In genomic region chr1:181860659-181861058, GRCm38 (mm10) we compare ENCODE assay signal across 8 mouse cellular contexts. TPM values are rescaled to one million over a fixed set of nuclear protein-coding genes. Genes with fewer than 3 reads are reported as not detected.
DNase-seq lines count a peak whose midpoint lies in the region; ATAC-seq and TF ChIP-seq lines count a peak whose summit lies in the region.

No protein-coding gene starts in this region.

- peak overlapping the region; percentile 36; the same call in 1 of the 2 replicates for H3K27ac ChIP-seq in heart, embryonic 13.5 days (replicated peaks)
- peak overlapping the region; percentile 72 for H3K27ac ChIP-seq in limb, embryonic 10.5 days
- no peak overlapping the region for H3K27ac ChIP-seq in midbrain, postnatal 0 days (ENCODE audit: low read depth, low read length)

- no peak overlapping the region for H3K9ac ChIP-seq in heart, embryonic 13.5 days
- H3K9ac ChIP-seq in midbrain, postnatal 0 days (replicated peaks; ENCODE audit: low read length, poor library complexity, severe bottlenecking): no peak overlapping the region

- H3K36me3 ChIP-seq in heart, embryonic 13.5 days: no peaks in the 10 kb centered on the region
- H3K36me3 ChIP-seq in limb, embryonic 10.5 days: no peaks in the 10 kb centered on the region
- no peaks in the 10 kb centered on the region for H3K36me3 ChIP-seq in midbrain, postnatal 0 days (ENCODE audit: insufficient read depth, low read length)

- DNase-seq in left cerebral cortex, postnatal 4 days: peak; percentile 28
- no peak for DNase-seq in left cerebral cortex, adult 9 months (ENCODE audit: low spot score in 2 of 2)
- peak; percentile 48 for DNase-seq in brain, adult 2 months (ENCODE audit: low read depth, low spot score)
- DNase-seq in limb, embryonic 10.5 days (ENCODE audit: low spot score): peak; percentile 63
- DNase-seq in yolk sac, embryonic 10.5 days (ENCODE audit: low spot score): peak; percentile 79
- no peak for DNase-seq in midbrain, postnatal 0 days (ENCODE audit: low spot score)

- WGBS in heart, embryonic 13.5 days: 21% methylated on average over 5 of the region's 5 CpGs
- 13% methylated on average over 5 of the region's 5 CpGs for WGBS in limb, embryonic 10.5 days
- WGBS in midbrain, postnatal 0 days: 60% methylated on average over 5 of the region's 5 CpGs

- no peak overlapping the region for H3K4me2 ChIP-seq in heart, embryonic 13.5 days
- H3K4me2 ChIP-seq in midbrain, postnatal 0 days (ENCODE audit: low read depth, low read length, poor library complexity, severe bottlenecking): no peak overlapping the region

- peaks cover 13% of the 10 kb centered on the region for H3K27me3 ChIP-seq in heart, embryonic 13.5 days (replicated peaks)
- H3K27me3 ChIP-seq in limb, embryonic 10.5 days (ENCODE audit: low read depth, poor library complexity, severe bottlenecking): no peaks in the 10 kb centered on the region
- H3K27me3 ChIP-seq in midbrain, postnatal 0 days (ENCODE audit: insufficient read depth, low read length): no peaks in the 10 kb centered on the region

- H3K4me3 ChIP-seq in heart, embryonic 13.5 days: no peak overlapping the region
- H3K4me3 ChIP-seq in limb, embryonic 10.5 days: peak overlapping the region; percentile 17; the same call in 1 of the 2 replicates
- H3K4me3 ChIP-seq in midbrain, postnatal 0 days (ENCODE audit: low read depth, low read length): no peak overlapping the region

- H3K9me3 ChIP-seq in heart, embryonic 13.5 days: no peaks in the 10 kb centered on the region
- no peaks in the 10 kb centered on the region for H3K9me3 ChIP-seq in limb, embryonic 10.5 days (replicated peaks)
- H3K9me3 ChIP-seq in midbrain, postnatal 0 days (ENCODE audit: low read length): no peaks in the 10 kb centered on the region

- ATAC-seq in heart, embryonic 13.5 days (ENCODE audit: extremely low read depth, insufficient number of reproducible peaks, low FRiP score, low TSS enrichment): peak; percentile 32; the same call in 1 of the 2 replicates
- peak; percentile 98 for ATAC-seq in monocyte, adult 5-6 weeks (replicated peaks; ENCODE audit: insufficient number of reproducible peaks, low FRiP score, low TSS enrichment, poor library complexity, severe bottlenecking)
- no peak for ATAC-seq in midbrain, postnatal 0 days (ENCODE audit: low FRiP score)

- intact Hi-C loops in left cerebral cortex, postnatal 4 days (cut with DNase I): no loop called here

- peaks cover 9% of the 10 kb centered on the region for H3K4me1 ChIP-seq in heart, embryonic 13.5 days
- H3K4me1 ChIP-seq in limb, embryonic 10.5 days: peaks cover 30% of the 10 kb centered on the region
- H3K4me1 ChIP-seq in midbrain, postnatal 0 days (ENCODE audit: insufficient read depth, low read length): no peaks in the 10 kb centered on the region

- TF ChIP-seq CTCF in midbrain, postnatal 0 days (IDR thresholded peaks at IDR 0.05): no peak

RNA-seq across cellular contexts. Expression of gene Lbr, which starts 17.8 kb away (rescaled TPM):
- total RNA-seq in left cerebral cortex, postnatal 4 days (2021): 10 to 100 TPM; 21.7 to 24.1 TPM
- 62.2 and 73.4 TPM in 2 replicates for polyA plus RNA-seq in heart, embryonic 13.5 days (2015; fragmentation: Nextera tagmentation; extraction: Ambion mirVana)
- polyA plus RNA-seq in limb, embryonic 10.5 days (2016; fragmentation: Nextera tagmentation; extraction: Ambion mirVana): 163 and 166 TPM in 2 replicates
- total RNA-seq in monocyte, adult 5-6 weeks (2017): 183 to 196 TPM (median 191 TPM) in 3 replicates
- total RNA-seq in midbrain, postnatal 0 days (2014; rRNA removed): 22.1 and 22.3 TPM in 2 replicates
- polyA plus RNA-seq in midbrain, postnatal 0 days (2015; fragmentation: Nextera tagmentation; extraction: Ambion mirVana): 20.2 and 20.3 TPM in 2 replicates

Comparison
In these comparisons a context has a peak if more than half of its experiments do, and no peak if none do; other contexts are left out.
1. DNase-seq: peak in left cerebral cortex, postnatal 4 days (single experiment), brain, adult 2 months (single experiment), limb, embryonic 10.5 days (single experiment) and yolk sac, embryonic 10.5 days (single experiment); none in left cerebral cortex, adult 9 months (0 of 2) and midbrain, postnatal 0 days (single experiment).